Mouse (Mus musculus): ENCODE results near the gene Ctnna3. TPM values are rescaled to one million over a fixed set of nuclear protein-coding genes. Genes with fewer than 3 reads are reported as not detected.

Gene Ctnna3
- total RNA-seq, 2 experiments from 2014 or later: 2.1 to 3.5 TPM

- DNase-seq: no peak
These were observed 517.4 kb downstream of the Ctnna3 start for GRCm38 (mm10) chr10:63947266-63947665.

DNA sequence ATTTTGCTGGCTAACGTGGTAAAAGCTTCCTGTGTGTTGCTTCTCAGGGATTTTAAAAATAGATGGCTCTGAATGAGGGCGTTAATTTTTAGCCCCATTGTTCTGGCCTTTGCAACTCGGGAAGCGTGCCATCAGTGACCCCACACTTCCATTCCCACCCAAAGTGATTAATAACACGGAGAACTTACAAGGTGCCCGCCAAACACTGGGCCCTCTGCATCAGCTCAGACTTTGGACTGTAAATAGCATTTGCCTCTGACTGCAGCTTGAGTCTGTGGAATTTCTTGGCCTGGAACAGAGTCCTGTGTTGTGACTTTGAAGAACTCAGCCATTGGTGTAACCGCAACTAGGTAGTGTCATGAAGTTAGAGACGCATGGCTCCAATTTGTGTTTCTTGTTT lies 521.0 kb downstream of the Ctnna3 start:
- peak; percentile 2 for DNase-seq

- DNase-seq: no peak
These were observed 521.6 kb downstream of the Ctnna3 start for GRCm38 (mm10) chr10:63951481-63951880.

- peak; percentile 56 for DNase-seq
These were observed 524.5 kb downstream of the Ctnna3 start for GRCm38 (mm10) chr10:63954308-63954930.

- DNase-seq: no peak
These were observed 542.4 kb downstream of the Ctnna3 start for GRCm38 (mm10) chr10:63972300-63972699.

- no peak for DNase-seq
These were observed 548.2 kb downstream of the Ctnna3 start for GRCm38 (mm10) chr10:63978101-63978500.

GRCm38 (mm10) chr10:63978535-63978934 lies 548.6 kb downstream of the Ctnna3 start:
- no peak for DNase-seq

DNA sequence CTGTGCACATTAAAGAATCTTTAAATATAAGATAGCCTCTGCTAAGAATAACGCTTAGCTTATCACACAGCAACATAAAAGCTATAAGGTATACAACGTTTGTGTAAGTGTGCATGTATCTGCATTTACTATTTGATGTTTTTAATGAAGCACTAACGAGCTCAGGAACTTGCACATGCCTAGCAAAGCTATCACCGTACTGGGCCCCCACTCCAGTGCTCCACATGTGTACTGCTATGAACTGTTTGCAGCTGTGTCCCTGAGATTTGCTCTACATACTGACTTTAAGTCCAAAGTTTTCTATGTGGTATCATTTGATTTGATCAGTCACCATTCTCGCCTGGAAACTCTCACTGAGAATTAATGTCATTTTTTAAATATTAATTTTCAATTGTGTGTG lies 549.1 kb downstream of the Ctnna3 start:
- no peak for DNase-seq

DNA sequence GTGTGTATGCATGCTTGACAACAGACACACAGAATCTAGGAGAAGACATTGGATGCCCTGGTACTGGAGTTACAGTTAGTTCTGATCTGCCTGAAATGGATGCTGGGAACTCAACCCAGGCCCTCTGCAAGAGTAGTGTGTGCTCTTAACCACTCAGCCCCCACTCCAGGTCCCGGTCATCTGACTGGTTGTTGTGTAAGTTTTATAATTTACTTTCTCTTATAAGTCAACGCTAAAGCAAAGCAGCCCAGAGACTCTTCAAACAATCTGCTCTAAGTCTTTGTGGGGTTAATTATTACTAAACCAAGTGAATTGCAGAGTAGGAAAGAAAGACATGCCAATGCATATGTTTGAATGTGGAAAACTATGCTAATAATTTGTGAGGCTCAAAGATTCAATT lies 549.5 kb downstream of the Ctnna3 start:
- DNase-seq: no peak

GRCm38 (mm10) chr10:63985576-63985975 lies 555.7 kb downstream of the Ctnna3 start:
- no peak for DNase-seq

- no peak for DNase-seq
These were observed 564.4 kb downstream of the Ctnna3 start for GRCm38 (mm10) chr10:63994251-63994650.

- peak; percentile 15 for DNase-seq
These were observed 571.6 kb downstream of the Ctnna3 start for GRCm38 (mm10) chr10:64001531-64001930.

- DNase-seq: no peak
These were observed 572.1 kb downstream of the Ctnna3 start for GRCm38 (mm10) chr10:64001996-64002395.

- no peak for DNase-seq
These were observed 590.4 kb downstream of the Ctnna3 start for GRCm38 (mm10) chr10:64020347-64020746.

- peak; percentile 2 for DNase-seq
These were observed 593.4 kb downstream of the Ctnna3 start for GRCm38 (mm10) chr10:64023340-64023739.

DNA sequence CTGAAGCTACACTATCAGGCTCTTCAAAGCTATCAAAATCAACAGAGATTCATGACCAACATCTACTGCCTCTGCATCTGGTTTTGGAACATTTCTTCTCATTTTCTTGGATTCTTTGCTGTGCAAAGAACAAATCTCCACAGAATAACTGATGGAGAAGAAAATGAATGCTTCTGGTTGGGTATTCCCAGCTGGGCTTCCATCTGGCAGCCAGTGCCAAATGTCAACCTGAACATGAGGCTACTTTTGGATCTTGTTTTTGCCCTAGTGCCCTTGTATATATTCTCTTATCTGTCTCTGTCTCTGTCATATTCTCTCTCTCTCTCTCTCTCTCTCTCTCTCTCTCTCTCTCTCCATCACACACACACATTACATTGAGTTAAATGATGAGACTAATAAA lies 601.0 kb downstream of the Ctnna3 start:
- DNase-seq: no peak

DNA sequence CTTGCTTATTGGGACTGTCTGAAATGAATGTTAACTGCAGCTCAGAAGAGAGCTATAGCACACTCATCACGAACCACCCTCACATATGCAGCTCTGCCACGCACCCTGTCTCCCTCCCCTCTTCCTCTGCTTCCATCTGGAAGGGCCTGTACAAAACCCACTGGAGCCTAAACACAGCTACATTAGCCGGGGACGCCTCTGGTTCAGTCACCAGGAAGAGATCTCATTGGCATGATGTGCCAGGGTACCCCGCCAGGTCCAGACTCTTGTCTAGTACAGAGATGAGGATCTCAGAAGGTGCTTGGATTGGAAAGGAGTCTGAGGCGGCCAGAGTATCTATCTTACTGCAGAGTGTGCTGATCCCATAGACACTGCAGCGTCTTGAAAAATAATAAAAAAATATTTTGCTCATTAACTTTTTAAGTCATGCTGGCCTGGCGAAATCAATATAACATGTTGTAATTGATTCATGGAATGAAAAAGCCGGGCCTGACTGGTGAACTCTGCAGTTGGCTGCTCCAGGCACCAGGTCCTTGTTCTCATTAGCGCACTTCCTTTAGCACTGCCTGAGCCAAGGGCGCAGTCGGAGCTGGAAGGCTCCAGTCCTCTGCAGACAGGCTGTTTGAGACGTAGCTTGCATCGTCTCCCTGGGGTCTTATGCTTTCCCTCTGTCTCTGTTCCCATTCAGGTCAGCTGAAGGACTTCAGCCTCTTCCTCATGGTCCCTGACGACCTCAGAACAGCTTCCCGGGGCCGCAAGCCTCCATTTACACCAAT lies 610.0 kb downstream of the Ctnna3 start:
- DNase-seq: no peak

- DNase-seq: no peak
These were observed 611.3 kb downstream of the Ctnna3 start for GRCm38 (mm10) chr10:64041218-64041617.

- no peak for DNase-seq
These were observed 612.0 kb downstream of the Ctnna3 start for GRCm38 (mm10) chr10:64041892-64042291.

DNA sequence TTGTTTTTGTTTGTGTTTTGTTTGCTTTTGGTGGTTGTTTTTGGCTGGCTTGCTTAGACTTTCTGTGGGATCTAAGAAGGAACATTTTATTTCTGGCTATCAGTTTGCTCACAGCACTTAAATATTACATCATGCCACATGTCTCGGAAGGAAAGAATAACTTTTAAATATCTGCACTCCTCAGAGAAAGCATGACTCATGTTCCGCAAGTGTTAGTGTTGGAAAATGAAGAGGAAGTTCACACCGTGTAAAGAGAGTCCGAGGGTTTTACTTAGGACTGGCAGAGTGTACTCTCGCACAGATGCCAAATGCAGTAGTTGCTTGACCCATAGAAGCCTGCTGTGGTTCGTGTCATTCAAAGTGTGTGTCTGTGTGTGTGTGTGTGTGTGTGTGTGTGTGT lies 619.3 kb downstream of the Ctnna3 start:
- no peak for DNase-seq

- DNase-seq: no peak
These were observed 620.0 kb downstream of the Ctnna3 start for GRCm38 (mm10) chr10:64049946-64050345.

GRCm38 (mm10) chr10:64063704-64064103 lies 633.8 kb downstream of the Ctnna3 start:
- no peak for DNase-seq

GRCm38 (mm10) chr10:64075944-64076343 lies 646.0 kb downstream of the Ctnna3 start:
- DNase-seq: peak; percentile 72

Data from adrenal gland, postnatal 10 days (tissue).